Mouse (Mus musculus): ENCODE data around the gene Plaur.

DNA sequence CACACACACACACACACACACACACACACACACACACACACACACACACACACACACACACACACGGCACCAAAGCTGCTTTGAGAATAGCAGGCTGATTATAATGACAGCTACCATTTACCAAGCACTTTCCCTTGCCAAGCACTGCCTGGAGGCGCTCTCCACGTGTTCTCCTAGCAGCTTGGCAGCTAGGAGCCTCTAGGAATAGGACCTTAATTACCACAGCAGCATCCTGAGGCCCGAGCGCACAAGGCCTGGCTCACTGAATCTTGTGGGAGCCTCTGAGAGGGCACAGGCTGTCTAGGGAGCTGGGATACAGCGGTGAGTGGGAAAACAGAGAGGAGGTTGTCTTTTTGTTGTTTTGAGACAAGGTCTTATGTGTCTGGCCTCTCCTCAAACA, 55.4 kb downstream of the Plaur start:
- TF ChIP-seq POLR2A (IDR thresholded peaks at IDR 0.05; ENCODE audit: borderline replicate concordance, extremely low read depth, low read depth, low read length), result no peak
- TF ChIP-seq CTCF (IDR thresholded peaks at IDR 0.05; ENCODE audit: insufficient read depth, low read length), result no peak

Measured in lung, adult 2 months (tissue).